In genomic region chr1:36633920-36634319, GRCm38 (mm10) we compare ENCODE assay signal across 16 mouse cellular contexts. TPM values are rescaled to one million over a fixed set of nuclear protein-coding genes. Genes with fewer than 3 reads are reported as not detected.
DNase-seq lines count a peak whose midpoint lies in the region; ATAC-seq lines count a peak whose summit lies in the region.
"Had no signal": no experiment of that assay in that cellular context is flagged by ENCODE, and none has a peak within 500 bp of the region (broad histone marks: within the 10 kb centered on the region; RNA-seq: fewer than 3 reads in every experiment).

No protein-coding gene starts in this region.

- peak; percentile 67 for ATAC-seq in frontal cortex, adult (ENCODE audit: low TSS enrichment)
- ATAC-seq: forebrain, postnatal 0 days; intestine, postnatal 0 days; lung, postnatal 0 days had no signal

- no peak for DNase-seq in frontal cortex, postnatal 25 days (ENCODE audit: low spot score in 2 of 2)
- DNase-seq in layer of hippocampus, adult 11-12 months (ENCODE audit: low spot score) = peak; percentile 47
- no peak for DNase-seq in layer of hippocampus, postnatal 14 days (ENCODE audit: low spot score in 2 of 2)
- DNase-seq in right cerebral cortex, adult 18-20 months = peak; percentile 39
- no peak for DNase-seq in right cerebral cortex, postnatal 10 days (ENCODE audit: low spot score in 2 of 2)
- no peak for DNase-seq in thymus, postnatal 36 days
- DNase-seq: adrenal gland, adult 2 months; forebrain, postnatal 0 days; heart, adult 2 months; liver; thymus, postnatal 4 days had no signal

RNA-seq across cellular contexts. Expression of gene Fam178b, which starts 49.1 kb away (rescaled TPM):
- under 1 TPM; 0.41 to 0.52 TPM for total RNA-seq in layer of hippocampus, postnatal 14 days (2021)
- total RNA-seq: forebrain, postnatal 0 days; layer of hippocampus, adult 18-20 months; left cerebral cortex, postnatal 25 days had no signal

RNA-seq across cellular contexts. Expression of gene Cox5b, which starts 57.3 kb away (rescaled TPM):
- total RNA-seq in layer of hippocampus, postnatal 14 days (2021) = 100 to 1,000 TPM; 770 to 824 TPM

Comparison
In these comparisons a context has a peak if more than half of its experiments do, and no peak if none do; other contexts are left out.
1. DNase-seq: peak in layer of hippocampus, adult 11-12 months (single experiment) and right cerebral cortex, adult 18-20 months (single experiment); none in frontal cortex, postnatal 25 days (0 of 2), layer of hippocampus, postnatal 14 days (0 of 2), right cerebral cortex, postnatal 10 days (0 of 2) and thymus, postnatal 36 days (0 of 2).